ENCODE assay signal across 13 mouse cellular contexts in genomic region chr1:160855926-160856620, GRCm38 (mm10). TPM values are rescaled to one million over a fixed set of nuclear protein-coding genes. Genes with fewer than 3 reads are reported as not detected.
DNase-seq lines count a peak whose midpoint lies in the region; ATAC-seq lines count a peak whose summit lies in the region.
"Had no signal": no experiment of that assay in that cellular context is flagged by ENCODE, and none has a peak within 500 bp of the region (broad histone marks: within the 10 kb centered on the region; RNA-seq: fewer than 3 reads in every experiment).

No protein-coding gene starts in this region.

- 52% methylated on average over 9 of the region's 9 CpGs for WGBS in embryonic facial prominence, embryonic 11.5 days
- 47% methylated on average over 9 of the region's 9 CpGs for WGBS in embryonic facial prominence, embryonic 10.5 days
- 84% methylated on average over 9 of the region's 9 CpGs for WGBS in midbrain, embryonic 13.5 days
- 74% methylated on average over 9 of the region's 9 CpGs for WGBS in midbrain, embryonic 15.5 days

- no peak for DNase-seq in embryonic facial prominence, embryonic 11.5 days (ENCODE audit: low spot score)
- DNase-seq in embryonic facial prominence, embryonic 10.5 days (ENCODE audit: low spot score), result no peak
- peak; percentile 5 to 11 for DNase-seq in layer of hippocampus, postnatal 25 days (ENCODE audit: extremely low spot score in 1 of 2, low spot score in 1 of 2)
- DNase-seq in testis, postnatal 10 days (ENCODE audit: low spot score), result peak; percentile 42
- DNase-seq in neural tube, embryonic 10.5 days (ENCODE audit: extremely low spot score, low spot score), result no peak
- DNase-seq in kidney, adult 9 months, result no peak
- DNase-seq: adrenal gland, postnatal 25 days; cerebellum, postnatal 36 days; gastrocnemius, postnatal 25 days had no signal

- no peak overlapping the region for H3K27ac ChIP-seq in embryonic facial prominence, embryonic 11.5 days (replicated peaks; ENCODE audit: low read depth, low read length)
- H3K27ac ChIP-seq in embryonic facial prominence, embryonic 10.5 days (replicated peaks), result no peak overlapping the region
- no peak overlapping the region for H3K27ac ChIP-seq in midbrain, embryonic 13.5 days
- no peak overlapping the region for H3K27ac ChIP-seq in midbrain, embryonic 15.5 days
- H3K27ac ChIP-seq: liver, embryonic 14.5 days; neural tube, embryonic 12.5 days had no signal

- no peak overlapping the region for H3K9ac ChIP-seq in embryonic facial prominence, embryonic 11.5 days (replicated peaks; ENCODE audit: low read length)
- no peak overlapping the region for H3K9ac ChIP-seq in midbrain, embryonic 13.5 days (replicated peaks)
- no peak overlapping the region for H3K9ac ChIP-seq in midbrain, embryonic 15.5 days
- H3K9ac ChIP-seq: liver, embryonic 14.5 days; neural tube, embryonic 12.5 days had no signal

- H3K36me3 ChIP-seq in embryonic facial prominence, embryonic 11.5 days (replicated peaks; ENCODE audit: control insufficient read depth, insufficient read depth, low read depth, low read length), result no peaks in the 10 kb centered on the region
- no peaks in the 10 kb centered on the region for H3K36me3 ChIP-seq in embryonic facial prominence, embryonic 10.5 days (replicated peaks)
- H3K36me3 ChIP-seq in midbrain, embryonic 13.5 days, result no peaks in the 10 kb centered on the region
- H3K36me3 ChIP-seq in midbrain, embryonic 15.5 days (replicated peaks), result no peaks in the 10 kb centered on the region
- H3K36me3 ChIP-seq: neural tube, embryonic 12.5 days had no signal

- H3K4me1 ChIP-seq in embryonic facial prominence, embryonic 11.5 days (ENCODE audit: control insufficient read depth, insufficient read depth, low read length), result no peaks in the 10 kb centered on the region
- H3K4me1 ChIP-seq in embryonic facial prominence, embryonic 10.5 days, result no peaks in the 10 kb centered on the region
- no peaks in the 10 kb centered on the region for H3K4me1 ChIP-seq in midbrain, embryonic 13.5 days (replicated peaks)
- no peaks in the 10 kb centered on the region for H3K4me1 ChIP-seq in midbrain, embryonic 15.5 days
- H3K4me1 ChIP-seq: neural tube, embryonic 12.5 days had no signal

- no peaks in the 10 kb centered on the region for H3K27me3 ChIP-seq in embryonic facial prominence, embryonic 11.5 days (ENCODE audit: control insufficient read depth, insufficient read depth, low read length)
- no peaks in the 10 kb centered on the region for H3K27me3 ChIP-seq in embryonic facial prominence, embryonic 10.5 days (replicated peaks; ENCODE audit: low read depth, poor library complexity, severe bottlenecking)
- H3K27me3 ChIP-seq in midbrain, embryonic 13.5 days, result no peaks in the 10 kb centered on the region
- H3K27me3 ChIP-seq in midbrain, embryonic 15.5 days (replicated peaks), result no peaks in the 10 kb centered on the region
- H3K27me3 ChIP-seq: neural tube, embryonic 12.5 days had no signal

- H3K4me2 ChIP-seq in embryonic facial prominence, embryonic 11.5 days (ENCODE audit: low read depth, low read length), result no peak overlapping the region
- H3K4me2 ChIP-seq in midbrain, embryonic 13.5 days (replicated peaks), result no peak overlapping the region
- no peak overlapping the region for H3K4me2 ChIP-seq in midbrain, embryonic 15.5 days
- H3K4me2 ChIP-seq: neural tube, embryonic 12.5 days had no signal

- no peak overlapping the region for H3K4me3 ChIP-seq in embryonic facial prominence, embryonic 11.5 days (ENCODE audit: low read depth, low read length)
- no peak overlapping the region for H3K4me3 ChIP-seq in embryonic facial prominence, embryonic 10.5 days
- H3K4me3 ChIP-seq in midbrain, embryonic 13.5 days (replicated peaks), result no peak overlapping the region
- H3K4me3 ChIP-seq in midbrain, embryonic 15.5 days, result no peak overlapping the region
- H3K4me3 ChIP-seq: neural tube, embryonic 12.5 days had no signal

- H3K9me3 ChIP-seq in embryonic facial prominence, embryonic 11.5 days (replicated peaks; ENCODE audit: control insufficient read depth, low read length), result no peaks in the 10 kb centered on the region
- H3K9me3 ChIP-seq in embryonic facial prominence, embryonic 10.5 days, result no peaks in the 10 kb centered on the region
- H3K9me3 ChIP-seq in midbrain, embryonic 13.5 days, result no peaks in the 10 kb centered on the region
- H3K9me3 ChIP-seq in midbrain, embryonic 15.5 days, result no peaks in the 10 kb centered on the region
- H3K9me3 ChIP-seq: neural tube, embryonic 12.5 days had no signal

- 0 out of 2 replicates have a peak, but pooled peaks have one; percentile 29 for ATAC-seq in embryonic facial prominence, embryonic 11.5 days (replicated peaks; ENCODE audit: insufficient number of reproducible peaks, low FRiP score, low TSS enrichment, low read depth)
- 0 out of 2 replicates have a peak, but pooled peaks have one; percentile 30 for ATAC-seq in midbrain, embryonic 13.5 days
- ATAC-seq in midbrain, embryonic 15.5 days (replicated peaks), result no peak

RNA-seq across cellular contexts. Expression of gene Rc3h1, which starts 50.1 kb away (rescaled TPM):
- 8.2 and 8.4 TPM in 2 replicates for polyA plus RNA-seq in embryonic facial prominence, embryonic 11.5 days (2014; fragmentation: Nextera tagmentation; extraction: Ambion mirVana)
- 8.9 and 9.2 TPM in 2 replicates for polyA plus RNA-seq in embryonic facial prominence, embryonic 10.5 days (2016; fragmentation: Nextera tagmentation; extraction: Ambion mirVana)
- polyA plus RNA-seq in midbrain, embryonic 13.5 days (2015; fragmentation: Nextera tagmentation; extraction: Ambion mirVana), result 8.5 and 9.1 TPM in 2 replicates
- polyA plus RNA-seq in midbrain, embryonic 15.5 days (2015; fragmentation: Nextera tagmentation; extraction: Ambion mirVana), result 7.6 and 8.0 TPM in 2 replicates
- total RNA-seq in layer of hippocampus, postnatal 25 days (2021), result 10 to 100 TPM; 38.4 to 43.7 TPM

Comparison
In these comparisons a context has a peak if more than half of its experiments do, and no peak if none do; other contexts are left out.
1. DNase-seq: peak in layer of hippocampus, postnatal 25 days (2 of 2) and testis, postnatal 10 days (single experiment); none in embryonic facial prominence, embryonic 11.5 days (single experiment), embryonic facial prominence, embryonic 10.5 days (single experiment), neural tube, embryonic 10.5 days (single experiment) and kidney, adult 9 months (single experiment).